7 mouse cellular contexts compared by ENCODE assay signal in genomic region chr11:54068520-54069371, GRCm38 (mm10). TPM values are rescaled to one million over a fixed set of nuclear protein-coding genes. Genes with fewer than 3 reads are reported as not detected.
A peak's percentile ranks its signal among the peaks of the same experiment; 100 is the strongest.
DNase-seq lines count a peak whose midpoint lies in the region; ATAC-seq and TF ChIP-seq lines count a peak whose summit lies in the region.

Gene Pdlim4, minus strand, starts transcription at chr11:54069014.

- H3K9me3 ChIP-seq in embryonic facial prominence, embryonic 12.5 days: no peaks in the 10 kb centered on the region
- H3K9me3 ChIP-seq in heart, postnatal 0 days (replicated peaks; ENCODE audit: control insufficient read depth, low read length): no peaks in the 10 kb centered on the region
- H3K9me3 ChIP-seq in midbrain, embryonic 10.5 days (replicated peaks): no peaks in the 10 kb centered on the region

- TF ChIP-seq CTCF in heart, postnatal 0 days (IDR thresholded peaks at IDR 0.05; ENCODE audit: low read depth): no peak

- TF ChIP-seq EP300 in heart, postnatal 0 days (IDR thresholded peaks at IDR 0.05; ENCODE audit: low read depth): no peak

- H3K4me2 ChIP-seq in embryonic facial prominence, embryonic 12.5 days (replicated peaks): peak within 1 kb of the TSS; percentile 83
- H3K4me2 ChIP-seq in heart, postnatal 0 days (ENCODE audit: low read depth, low read length): peak within 1 kb of the TSS; percentile 90

- peak; percentile 59 to 66 for DNase-seq in urinary bladder, postnatal 4 days (ENCODE audit: low spot score in 2 of 2)
- no peak for DNase-seq in urinary bladder, postnatal 10 days (ENCODE audit: low spot score)
- DNase-seq in heart, postnatal 0 days (ENCODE audit: low spot score): no peak
- no peak for DNase-seq in left cerebral cortex, adult 8-10 months (ENCODE audit: low spot score in 2 of 2)
- DNase-seq in midbrain, embryonic 10.5 days (ENCODE audit: low spot score): peak; percentile 81
- DNase-seq in right cerebral cortex, postnatal 10 days (ENCODE audit: low spot score in 2 of 2): no peak

- H3K4me3 ChIP-seq in embryonic facial prominence, embryonic 12.5 days: peak within 1 kb of the TSS; percentile 68
- H3K4me3 ChIP-seq in heart, postnatal 0 days (ENCODE audit: low read depth, low read length): peak within 1 kb of the TSS; percentile 58
- peak within 1 kb of the TSS; percentile 69 for H3K4me3 ChIP-seq in midbrain, embryonic 10.5 days

- H3K27me3 ChIP-seq in embryonic facial prominence, embryonic 12.5 days: no peaks in the 10 kb centered on the region
- peaks cover 21% of the 10 kb centered on the region for H3K27me3 ChIP-seq in heart, postnatal 0 days (ENCODE audit: control insufficient read depth, insufficient read depth, low read length)
- H3K27me3 ChIP-seq in midbrain, embryonic 10.5 days (ENCODE audit: low read depth, poor library complexity, severe bottlenecking): peaks cover 45% of the 10 kb centered on the region

- H3K36me3 ChIP-seq in embryonic facial prominence, embryonic 12.5 days: 0 out of 2 replicates have a peak, but pooled peaks cover under 1% of the 10 kb centered on the region
- no peaks in the 10 kb centered on the region for H3K36me3 ChIP-seq in heart, postnatal 0 days (replicated peaks; ENCODE audit: control insufficient read depth, insufficient read depth, low read length)
- no peaks in the 10 kb centered on the region for H3K36me3 ChIP-seq in midbrain, embryonic 10.5 days

- peak; percentile 45; the same call in 1 of the 2 replicates for ATAC-seq in embryonic facial prominence, embryonic 12.5 days (ENCODE audit: insufficient number of reproducible peaks, insufficient read depth, low FRiP score, low TSS enrichment)
- ATAC-seq in heart, postnatal 0 days (ENCODE audit: insufficient read depth, low read depth): no peak

- H3K9ac ChIP-seq in embryonic facial prominence, embryonic 12.5 days: peak within 1 kb of the TSS; percentile 85
- H3K9ac ChIP-seq in heart, postnatal 0 days (replicated peaks; ENCODE audit: low read depth, low read length): peak within 1 kb of the TSS; percentile 56

- H3K27ac ChIP-seq in embryonic facial prominence, embryonic 12.5 days: peak within 1 kb of the TSS; percentile 84
- H3K27ac ChIP-seq in heart, postnatal 0 days (ENCODE audit: low read depth): no peak within 1 kb of the TSS
- H3K27ac ChIP-seq in midbrain, embryonic 10.5 days (replicated peaks): peak within 1 kb of the TSS; percentile 85

- H3K4me1 ChIP-seq in embryonic facial prominence, embryonic 12.5 days: peaks cover 25% of the 10 kb centered on the region
- H3K4me1 ChIP-seq in heart, postnatal 0 days (ENCODE audit: control insufficient read depth, insufficient read depth): peaks cover 37% of the 10 kb centered on the region
- peaks cover 38% of the 10 kb centered on the region for H3K4me1 ChIP-seq in midbrain, embryonic 10.5 days

- WGBS in embryonic facial prominence, embryonic 12.5 days: 1% methylated on average over 58 of the region's 61 CpGs
- WGBS in heart, postnatal 0 days: 5% methylated on average over 33 of the region's 61 CpGs
- WGBS in midbrain, embryonic 10.5 days: 2% methylated on average over 59 of the region's 61 CpGs

RNA-seq across cellular contexts. Expression of gene Pdlim4, which starts in this region (rescaled TPM):
- polyA plus RNA-seq in embryonic facial prominence, embryonic 12.5 days (2016; fragmentation: Nextera tagmentation; extraction: Ambion mirVana): 144 and 146 TPM in 2 replicates
- total RNA-seq in heart, postnatal 0 days (2014; rRNA removed; ENCODE audit: low replicate concordance): 14.2 and 29.3 TPM in 2 replicates
- 23.6 and 26.6 TPM in 2 replicates for polyA plus RNA-seq in heart, postnatal 0 days (2015; fragmentation: Nextera tagmentation; extraction: Ambion mirVana)
- total RNA-seq in left cerebral cortex, adult 8-10 months (2022): 10 to 100 TPM; 13.9 to 20.5 (median 15.7) TPM
- polyA plus RNA-seq in midbrain, embryonic 10.5 days (2016; fragmentation: Nextera tagmentation; extraction: Ambion mirVana): 52.4 and 57.4 TPM in 2 replicates

Comparison
In these comparisons a context has a peak if more than half of its experiments do, and no peak if none do; other contexts are left out.
1. DNase-seq: peak in urinary bladder, postnatal 4 days (2 of 2) and midbrain, embryonic 10.5 days (single experiment); none in urinary bladder, postnatal 10 days (single experiment), heart, postnatal 0 days (single experiment), left cerebral cortex, adult 8-10 months (0 of 2) and right cerebral cortex, postnatal 10 days (0 of 2).
2. Peak in every context shown above with its lines, with median percentiles within 50 percentile points of each other: H3K4me3 ChIP-seq.